Mouse (Mus musculus) frontal cortex, postnatal 36 days (tissue): ENCODE measurements around the gene Gm4450.
"Not testable (repeated sequence)": the region's sequence is repeated elsewhere in the genome, so short reads cannot be mapped to it uniquely, and the experiment has no call there.

Experiments used
- DNase-seq, 2 experiments: peaks; one replicate each; pipeline ENCODE4 v3.0.0; 2022; ENCODE audit warnings: low spot score in 2 of 2

Gene Gm4450

GRCm38 (mm10) chr3:98457026-98457425, at the start of gene Gm4450:
Gm4450 (minus strand) TSS chr3:98457126.
- not testable (repeated sequence) for DNase-seq

- DNase-seq = not testable (repeated sequence)
Observed at GRCm38 (mm10) chr3:98497401-98497800, 40.5 kb upstream of the Gm4450 start.

- not testable (repeated sequence) for DNase-seq
Observed at GRCm38 (mm10) chr3:98496762-98497161, 39.8 kb upstream of the Gm4450 start.

GRCm38 (mm10) chr3:98495055-98495454, 38.1 kb upstream of the Gm4450 start:
- DNase-seq = not testable (repeated sequence)

- DNase-seq = not testable (repeated sequence)
Observed at GRCm38 (mm10) chr3:98494184-98494583, 37.3 kb upstream of the Gm4450 start.

- DNase-seq = not testable (repeated sequence)
Observed at GRCm38 (mm10) chr3:98471499-98471898, 14.6 kb upstream of the Gm4450 start.

GRCm38 (mm10) chr3:98471057-98471456, 14.1 kb upstream of the Gm4450 start:
- DNase-seq = not testable (repeated sequence)

GRCm38 (mm10) chr3:98469323-98469722, 12.4 kb upstream of the Gm4450 start:
- DNase-seq = not testable (repeated sequence)

- DNase-seq = not testable (repeated sequence)
Observed at GRCm38 (mm10) chr3:98453786-98454185, 3.1 kb downstream of the Gm4450 start.

- DNase-seq = not testable (repeated sequence)
Observed at GRCm38 (mm10) chr3:98443924-98444323, 13.0 kb downstream of the Gm4450 start.

- DNase-seq = not testable (repeated sequence)
Observed at GRCm38 (mm10) chr3:98443149-98443779, 13.7 kb downstream of the Gm4450 start.

- DNase-seq = not testable (repeated sequence)
Observed at GRCm38 (mm10) chr3:98442245-98442644, 14.7 kb downstream of the Gm4450 start.

- DNase-seq = no peak
Observed at GRCm38 (mm10) chr3:98435030-98435429, 21.9 kb downstream of the Gm4450 start.

- no peak for DNase-seq
Observed at GRCm38 (mm10) chr3:98434088-98434816, 22.7 kb downstream of the Gm4450 start.

GRCm38 (mm10) chr3:98428928-98429525, 27.9 kb downstream of the Gm4450 start:
- DNase-seq = no peak

- peak in 1 of 2 experiments; percentile 42 for DNase-seq
Observed at GRCm38 (mm10) chr3:98428449-98428775, 28.5 kb downstream of the Gm4450 start.

GRCm38 (mm10) chr3:98427600-98428448, 29.1 kb downstream of the Gm4450 start:
- peak; percentile 79 to 86 for DNase-seq

- DNase-seq = no peak
Observed at GRCm38 (mm10) chr3:98427260-98427599, 29.7 kb downstream of the Gm4450 start.

GRCm38 (mm10) chr3:98426749-98427148, 30.2 kb downstream of the Gm4450 start:
- no peak for DNase-seq

- no peak for DNase-seq
Observed at GRCm38 (mm10) chr3:98422926-98423325, 34.0 kb downstream of the Gm4450 start.

GRCm38 (mm10) chr3:98419786-98420070, 37.2 kb downstream of the Gm4450 start:
- DNase-seq = no peak
